Mouse (Mus musculus): ENCODE data around the gene Epb42. TPM values are rescaled to one million over a fixed set of nuclear protein-coding genes. Genes with fewer than 3 reads are reported as not detected.
"Not testable (repeated sequence)": the region's sequence is repeated elsewhere in the genome, so short reads cannot be mapped to it uniquely, and the experiment has no call there.

Gene Epb42
- polyA plus RNA-seq, 1 experiment from 2014 or later, result 1.7 TPM

GRCm38 (mm10) chr2:121055915-121056314, 19.0 kb upstream of the Epb42 start:
- Histone ChIP-seq H3K4me3 (ENCODE audit: low read depth, low read length) (no peak overlapping the region), H3K9ac (ENCODE audit: low read length) (no peak overlapping the region), H3K4me2 (ENCODE audit: low read length) (no peak overlapping the region), H3K27ac (ENCODE audit: low read depth) (no peak overlapping the region), H3K36me3 (ENCODE audit: control insufficient read depth, insufficient read depth, low read length) (no peaks in the 10 kb centered on the region), H3K4me1 (replicated peaks; ENCODE audit: control insufficient read depth, insufficient read depth, low read length) (no peaks in the 10 kb centered on the region), H3K27me3 (replicated peaks; ENCODE audit: control insufficient read depth, insufficient read depth, low read length) (no peaks in the 10 kb centered on the region), H3K9me3 (ENCODE audit: control insufficient read depth, low read length) (no peaks in the 10 kb centered on the region)
- WGBS, result 85% methylated on average over 6 of the region's 6 CpGs
- no peak for ATAC-seq (replicated peaks; ENCODE audit: low FRiP score, low TSS enrichment, low read depth)
- no peak for DNase-seq (ENCODE audit: low spot score)

GRCm38 (mm10) chr2:121054060-121054459, 17.2 kb upstream of the Epb42 start:
- ATAC-seq (replicated peaks; ENCODE audit: low FRiP score, low TSS enrichment, low read depth), result no peak
- Histone ChIP-seq H3K9ac (ENCODE audit: low read length) (no peak overlapping the region), H3K4me1 (replicated peaks; ENCODE audit: control insufficient read depth, insufficient read depth, low read length) (no peaks in the 10 kb centered on the region), H3K27me3 (replicated peaks; ENCODE audit: control insufficient read depth, insufficient read depth, low read length) (no peaks in the 10 kb centered on the region), H3K9me3 (ENCODE audit: control insufficient read depth, low read length) (no peaks in the 10 kb centered on the region), H3K27ac (ENCODE audit: low read depth) (no peak overlapping the region), H3K36me3 (ENCODE audit: control insufficient read depth, insufficient read depth, low read length) (no peaks in the 10 kb centered on the region), H3K4me2 (ENCODE audit: low read length) (no peak overlapping the region), H3K4me3 (ENCODE audit: low read depth, low read length) (no peak overlapping the region)
- no peak for DNase-seq (ENCODE audit: low spot score)
- 73% methylated on average over 2 of the region's 2 CpGs for WGBS

- Histone ChIP-seq H3K9me3 (ENCODE audit: control insufficient read depth, low read length) (no peaks in the 10 kb centered on the region), H3K9ac (ENCODE audit: low read length) (no peak overlapping the region), H3K4me2 (ENCODE audit: low read length) (no peak overlapping the region), H3K27ac (ENCODE audit: low read depth) (no peak overlapping the region), H3K4me3 (ENCODE audit: low read depth, low read length) (no peak overlapping the region), H3K4me1 (replicated peaks; ENCODE audit: control insufficient read depth, insufficient read depth, low read length) (no peaks in the 10 kb centered on the region), H3K36me3 (ENCODE audit: control insufficient read depth, insufficient read depth, low read length) (no peaks in the 10 kb centered on the region), H3K27me3 (replicated peaks; ENCODE audit: control insufficient read depth, insufficient read depth, low read length) (no peaks in the 10 kb centered on the region)
- ATAC-seq (replicated peaks; ENCODE audit: low FRiP score, low TSS enrichment, low read depth) (no peak), DNase-seq (ENCODE audit: low spot score) (no peak)
- WGBS, result 92% methylated on average over 5 of the region's 5 CpGs
These were observed 15.3 kb upstream of the Epb42 start for GRCm38 (mm10) chr2:121052176-121052575.

- H3K4me1 ChIP-seq (replicated peaks; ENCODE audit: control insufficient read depth, insufficient read depth, low read length), result no peaks in the 10 kb centered on the region
- H3K9ac ChIP-seq (ENCODE audit: low read length), result no peak overlapping the region
- no peak for DNase-seq (ENCODE audit: low spot score)
- H3K4me3 ChIP-seq (ENCODE audit: low read depth, low read length), result no peak overlapping the region
- no peaks in the 10 kb centered on the region for H3K9me3 ChIP-seq (ENCODE audit: control insufficient read depth, low read length)
- 81% methylated on average over 4 of the region's 4 CpGs for WGBS
- H3K4me2 ChIP-seq (ENCODE audit: low read length), result no peak overlapping the region
- ATAC-seq (replicated peaks; ENCODE audit: low FRiP score, low TSS enrichment, low read depth), result no peak
- H3K27me3 ChIP-seq (replicated peaks; ENCODE audit: control insufficient read depth, insufficient read depth, low read length), result no peaks in the 10 kb centered on the region
- no peaks in the 10 kb centered on the region for H3K36me3 ChIP-seq (ENCODE audit: control insufficient read depth, insufficient read depth, low read length)
- no peak overlapping the region for H3K27ac ChIP-seq (ENCODE audit: low read depth)
These were observed 8.8 kb upstream of the Epb42 start for GRCm38 (mm10) chr2:121045653-121046052.

GRCm38 (mm10) chr2:121041098-121041497, 4.2 kb upstream of the Epb42 start:
- WGBS, result 49% methylated on average over 5 of the region's 5 CpGs
- no peak for DNase-seq (ENCODE audit: low spot score)

GRCm38 (mm10) chr2:121039382-121039781, 2.5 kb upstream of the Epb42 start:
- Histone ChIP-seq H3K27ac (ENCODE audit: low read depth) (no peak overlapping the region), H3K4me1 (replicated peaks; ENCODE audit: control insufficient read depth, insufficient read depth, low read length) (no peaks in the 10 kb centered on the region), H3K9me3 (ENCODE audit: control insufficient read depth, low read length) (no peaks in the 10 kb centered on the region), H3K4me2 (ENCODE audit: low read length) (no peak overlapping the region), H3K27me3 (replicated peaks; ENCODE audit: control insufficient read depth, insufficient read depth, low read length) (no peaks in the 10 kb centered on the region), H3K36me3 (ENCODE audit: control insufficient read depth, insufficient read depth, low read length) (no peaks in the 10 kb centered on the region), H3K4me3 (ENCODE audit: low read depth, low read length) (no peak overlapping the region), H3K9ac (ENCODE audit: low read length) (no peak overlapping the region)
- no peak for ATAC-seq (replicated peaks; ENCODE audit: low FRiP score, low TSS enrichment, low read depth)
- 98% methylated on average over 1 of the region's 1 CpGs for WGBS
- no peak for DNase-seq (ENCODE audit: low spot score)

More at GRCm38 (mm10) chr2:121041098-121041497, 4.2 kb upstream of the Epb42 start:
- H3K27me3 ChIP-seq (replicated peaks; ENCODE audit: control insufficient read depth, insufficient read depth, low read length), result no peaks in the 10 kb centered on the region
- H3K27ac ChIP-seq (ENCODE audit: low read depth), result no peak overlapping the region
- H3K4me3 ChIP-seq (ENCODE audit: low read depth, low read length), result no peak overlapping the region
- no peak overlapping the region for H3K9ac ChIP-seq (ENCODE audit: low read length)
- H3K4me2 ChIP-seq (ENCODE audit: low read length), result no peak overlapping the region
- H3K9me3 ChIP-seq (ENCODE audit: control insufficient read depth, low read length), result no peaks in the 10 kb centered on the region
- H3K4me1 ChIP-seq (replicated peaks; ENCODE audit: control insufficient read depth, insufficient read depth, low read length), result no peaks in the 10 kb centered on the region
- no peaks in the 10 kb centered on the region for H3K36me3 ChIP-seq (ENCODE audit: control insufficient read depth, insufficient read depth, low read length)
- ATAC-seq (replicated peaks; ENCODE audit: low FRiP score, low TSS enrichment, low read depth), result no peak

- H3K36me3 ChIP-seq (ENCODE audit: control insufficient read depth, insufficient read depth, low read length); H3K27ac ChIP-seq (ENCODE audit: low read depth); DNase-seq (ENCODE audit: low spot score); H3K27me3 ChIP-seq (replicated peaks; ENCODE audit: control insufficient read depth, insufficient read depth, low read length); ATAC-seq (replicated peaks; ENCODE audit: low FRiP score, low TSS enrichment, low read depth); H3K9me3 ChIP-seq (ENCODE audit: control insufficient read depth, low read length); H3K4me2 ChIP-seq (ENCODE audit: low read length); H3K4me1 ChIP-seq (replicated peaks; ENCODE audit: control insufficient read depth, insufficient read depth, low read length); H3K4me3 ChIP-seq (ENCODE audit: low read depth, low read length); H3K9ac ChIP-seq (ENCODE audit: low read length): not testable (repeated sequence)
- WGBS, result 96% methylated on average over 1 of the region's 1 CpGs
These were observed 2.0 kb upstream of the Epb42 start for GRCm38 (mm10) chr2:121038851-121039250.

- no peaks in the 10 kb centered on the region for H3K4me1 ChIP-seq (replicated peaks; ENCODE audit: control insufficient read depth, insufficient read depth, low read length)
- H3K27ac ChIP-seq (ENCODE audit: low read depth), result no peak overlapping the region
- H3K9me3 ChIP-seq (ENCODE audit: control insufficient read depth, low read length), result no peaks in the 10 kb centered on the region
- H3K4me2 ChIP-seq (ENCODE audit: low read length), result no peak overlapping the region
- H3K27me3 ChIP-seq (replicated peaks; ENCODE audit: control insufficient read depth, insufficient read depth, low read length), result no peaks in the 10 kb centered on the region
- H3K36me3 ChIP-seq (ENCODE audit: control insufficient read depth, insufficient read depth, low read length), result no peaks in the 10 kb centered on the region
- no peak overlapping the region for H3K9ac ChIP-seq (ENCODE audit: low read length)
- ATAC-seq (replicated peaks; ENCODE audit: low FRiP score, low TSS enrichment, low read depth) (no peak), DNase-seq (ENCODE audit: low spot score) (no peak)
- WGBS, result 70% methylated on average over 5 of the region's 5 CpGs
- no peak overlapping the region for H3K4me3 ChIP-seq (ENCODE audit: low read depth, low read length)
These were observed 14.0 kb downstream of the Epb42 start for GRCm38 (mm10) chr2:121022918-121023317.

GRCm38 (mm10) chr2:121017151-121017550, 19.7 kb downstream of the Epb42 start:
- ATAC-seq (replicated peaks; ENCODE audit: low FRiP score, low TSS enrichment, low read depth), result no peak
- DNase-seq (ENCODE audit: low spot score), result no peak
- no peaks in the 10 kb centered on the region for H3K4me1 ChIP-seq (replicated peaks; ENCODE audit: control insufficient read depth, insufficient read depth, low read length)
- H3K27ac ChIP-seq (ENCODE audit: low read depth), result no peak overlapping the region
- peaks cover 39% of the 10 kb centered on the region for H3K36me3 ChIP-seq (ENCODE audit: control insufficient read depth, insufficient read depth, low read length)
- no peaks in the 10 kb centered on the region for H3K9me3 ChIP-seq (ENCODE audit: control insufficient read depth, low read length)
- H3K9ac ChIP-seq (ENCODE audit: low read length), result no peak overlapping the region
- no peak overlapping the region for H3K4me3 ChIP-seq (ENCODE audit: low read depth, low read length)
- H3K4me2 ChIP-seq (ENCODE audit: low read length), result no peak overlapping the region
- 87% methylated on average over 1 of the region's 1 CpGs for WGBS
- H3K27me3 ChIP-seq (replicated peaks; ENCODE audit: control insufficient read depth, insufficient read depth, low read length), result no peaks in the 10 kb centered on the region
